Mouse (Mus musculus): Measurements from ENCODE around the gene Olfr701. TPM values are rescaled to one million over a fixed set of nuclear protein-coding genes. Genes with fewer than 3 reads are reported as not detected.

Gene Olfr701
- not detected in 2 replicates for polyA plus RNA-seq (2015; fragmentation: Nextera tagmentation; extraction: Ambion mirVana)

- H3K4me2 ChIP-seq (replicated peaks), result no peak within 1 kb of the TSS
- 79% methylated on average over 2 of the region's 2 CpGs for WGBS
- no peaks in the 10 kb centered on the region for H3K9me3 ChIP-seq
- no peak within 1 kb of the TSS for H3K4me3 ChIP-seq (replicated peaks)
- no peaks in the 10 kb centered on the region for H3K4me1 ChIP-seq (replicated peaks)
- H3K27ac ChIP-seq, result no peak within 1 kb of the TSS
- no peak for ATAC-seq
- H3K36me3 ChIP-seq, result no peaks in the 10 kb centered on the region
- no peak within 1 kb of the TSS for H3K9ac ChIP-seq (replicated peaks)
- no peaks in the 10 kb centered on the region for H3K27me3 ChIP-seq
These were observed at the start of gene Olfr701 for GRCm38 (mm10) chr7:106813829-106814228. Gene Olfr701 (plus strand): TSS chr7:106814129.

- Histone ChIP-seq H3K4me3 (replicated peaks) (no peak overlapping the region), H3K9me3 (no peaks in the 10 kb centered on the region), H3K9ac (replicated peaks) (no peak overlapping the region), H3K4me1 (replicated peaks) (no peaks in the 10 kb centered on the region), H3K27ac (no peak overlapping the region), H3K4me2 (replicated peaks) (no peak overlapping the region), H3K36me3 (no peaks in the 10 kb centered on the region), H3K27me3 (no peaks in the 10 kb centered on the region)
- no peak for ATAC-seq
These were observed 25.6 kb upstream of the Olfr701 start for GRCm38 (mm10) chr7:106788330-106788729.

- H3K9ac ChIP-seq (replicated peaks), result no peak within 1 kb of the TSS
- no peak within 1 kb of the TSS for H3K27ac ChIP-seq
- no peak within 1 kb of the TSS for H3K4me3 ChIP-seq (replicated peaks)
- no peak within 1 kb of the TSS for H3K4me2 ChIP-seq (replicated peaks)
- ATAC-seq, result no peak
- WGBS, result 97% methylated on average over 1 of the region's 1 CpGs
- H3K9me3 ChIP-seq, result no peaks in the 10 kb centered on the region
- H3K4me1 ChIP-seq (replicated peaks), result no peaks in the 10 kb centered on the region
- no peaks in the 10 kb centered on the region for H3K36me3 ChIP-seq
- no peaks in the 10 kb centered on the region for H3K27me3 ChIP-seq
These were observed 20.8 kb upstream of the Olfr701 start, which contains the start of gene Olfr699 for GRCm38 (mm10) chr7:106793098-106793497. Gene Olfr699 (minus strand): TSS chr7:106793198.

GRCm38 (mm10) chr7:106808734-106809133, 5.2 kb upstream of the Olfr701 start, which contains the start of gene Olfr700:
Gene Olfr700 (minus strand): TSS chr7:106808834.
- Histone ChIP-seq H3K9me3 (no peaks in the 10 kb centered on the region), H3K27ac (no peak within 1 kb of the TSS), H3K9ac (replicated peaks) (no peak within 1 kb of the TSS), H3K27me3 (no peaks in the 10 kb centered on the region), H3K4me2 (replicated peaks) (no peak within 1 kb of the TSS), H3K4me1 (replicated peaks) (no peaks in the 10 kb centered on the region), H3K36me3 (no peaks in the 10 kb centered on the region), H3K4me3 (replicated peaks) (no peak within 1 kb of the TSS)
- ATAC-seq, result no peak
- WGBS, result 88% methylated on average over 1 of the region's 1 CpGs

GRCm38 (mm10) chr7:106815775-106816174, 1.8 kb downstream of the Olfr701 start:
- Histone ChIP-seq H3K27ac (no peak overlapping the region), H3K4me1 (replicated peaks) (no peaks in the 10 kb centered on the region), H3K4me3 (replicated peaks) (no peak overlapping the region), H3K4me2 (replicated peaks) (no peak overlapping the region), H3K27me3 (no peaks in the 10 kb centered on the region), H3K9me3 (no peaks in the 10 kb centered on the region), H3K9ac (replicated peaks) (no peak overlapping the region), H3K36me3 (no peaks in the 10 kb centered on the region)
- 52% methylated on average over 2 of the region's 2 CpGs for WGBS
- no peak for ATAC-seq

- no peak for ATAC-seq
- Histone ChIP-seq H3K4me2 (replicated peaks) (no peak overlapping the region), H3K27ac (no peak overlapping the region), H3K27me3 (no peaks in the 10 kb centered on the region), H3K9ac (replicated peaks) (no peak overlapping the region), H3K4me1 (replicated peaks) (no peaks in the 10 kb centered on the region), H3K36me3 (no peaks in the 10 kb centered on the region), H3K4me3 (replicated peaks) (no peak overlapping the region), H3K9me3 (no peaks in the 10 kb centered on the region)
These were observed 4.5 kb downstream of the Olfr701 start for GRCm38 (mm10) chr7:106818414-106818813.

GRCm38 (mm10) chr7:106833793-106834192, 19.9 kb downstream of the Olfr701 start, which contains the start of gene Olfr702:
Gene Olfr702 (minus strand): TSS chr7:106833893.
- Histone ChIP-seq H3K36me3 (no peaks in the 10 kb centered on the region), H3K9ac (replicated peaks) (no peak within 1 kb of the TSS), H3K9me3 (no peaks in the 10 kb centered on the region), H3K4me1 (replicated peaks) (no peaks in the 10 kb centered on the region), H3K4me3 (replicated peaks) (no peak within 1 kb of the TSS), H3K27me3 (no peaks in the 10 kb centered on the region), H3K27ac (no peak within 1 kb of the TSS), H3K4me2 (replicated peaks) (no peak within 1 kb of the TSS)
- no peak for ATAC-seq

GRCm38 (mm10) chr7:106843060-106843459, 29.1 kb downstream of the Olfr701 start, which contains the start of gene Olfr703:
Gene Olfr703 (plus strand): TSS chr7:106843360.
- Histone ChIP-seq H3K27me3 (no peaks in the 10 kb centered on the region), H3K9me3 (no peaks in the 10 kb centered on the region), H3K36me3 (no peaks in the 10 kb centered on the region), H3K4me1 (replicated peaks) (no peaks in the 10 kb centered on the region), H3K27ac (no peak within 1 kb of the TSS), H3K4me2 (replicated peaks) (no peak within 1 kb of the TSS), H3K4me3 (replicated peaks) (no peak within 1 kb of the TSS), H3K9ac (replicated peaks) (no peak within 1 kb of the TSS)
- 58% methylated on average over 2 of the region's 2 CpGs for WGBS
- ATAC-seq, result no peak

GRCm38 (mm10) chr7:106862885-106863284, 49.0 kb downstream of the Olfr701 start, which contains the start of gene Olfr704:
Gene Olfr704 (plus strand): TSS chr7:106863185.
- Histone ChIP-seq H3K9ac (replicated peaks) (no peak within 1 kb of the TSS), H3K36me3 (no peaks in the 10 kb centered on the region), H3K9me3 (no peaks in the 10 kb centered on the region), H3K4me2 (replicated peaks) (no peak within 1 kb of the TSS), H3K4me3 (replicated peaks) (no peak within 1 kb of the TSS), H3K27me3 (no peaks in the 10 kb centered on the region), H3K27ac (no peak within 1 kb of the TSS), H3K4me1 (replicated peaks) (no peaks in the 10 kb centered on the region)
- ATAC-seq, result no peak

Other genes with a start within 250 kb of the Olfr701 start
- not detected in 2 replicates for gene Olfr693, start 133.5 kb upstream of the Olfr701 start, polyA plus RNA-seq (2015; fragmentation: Nextera tagmentation; extraction: Ambion mirVana)
- not detected in 2 replicates for gene Olfr694, start 122.3 kb upstream of the Olfr701 start, polyA plus RNA-seq (2015; fragmentation: Nextera tagmentation; extraction: Ambion mirVana)
- gene Olfr695, start 97.7 kb upstream of the Olfr701 start, polyA plus RNA-seq (2015; fragmentation: Nextera tagmentation; extraction: Ambion mirVana), result not detected in 2 replicates
- gene Olfr697, start 71.7 kb upstream of the Olfr701 start, polyA plus RNA-seq (2015; fragmentation: Nextera tagmentation; extraction: Ambion mirVana), result not detected in 2 replicates
- gene Olfr698, start 58.7 kb upstream of the Olfr701 start, polyA plus RNA-seq (2015; fragmentation: Nextera tagmentation; extraction: Ambion mirVana), result not detected in 2 replicates
- not detected in 2 replicates for gene Olfr699, start 20.9 kb upstream of the Olfr701 start, polyA plus RNA-seq (2015; fragmentation: Nextera tagmentation; extraction: Ambion mirVana)
- gene Olfr700, start 5.3 kb upstream of the Olfr701 start, polyA plus RNA-seq (2015; fragmentation: Nextera tagmentation; extraction: Ambion mirVana), result not detected in 2 replicates
- not detected in 2 replicates for gene Olfr702, start 19.8 kb downstream of the Olfr701 start, polyA plus RNA-seq (2015; fragmentation: Nextera tagmentation; extraction: Ambion mirVana)
- not detected in 2 replicates for gene Olfr703, start 29.2 kb downstream of the Olfr701 start, polyA plus RNA-seq (2015; fragmentation: Nextera tagmentation; extraction: Ambion mirVana)
- gene Olfr704, start 49.1 kb downstream of the Olfr701 start, polyA plus RNA-seq (2015; fragmentation: Nextera tagmentation; extraction: Ambion mirVana), result not detected in 2 replicates
- not detected in 2 replicates for gene Olfr705, start 62.8 kb downstream of the Olfr701 start, polyA plus RNA-seq (2015; fragmentation: Nextera tagmentation; extraction: Ambion mirVana)
- not detected in 2 replicates for gene Olfr706, start 74.0 kb downstream of the Olfr701 start, polyA plus RNA-seq (2015; fragmentation: Nextera tagmentation; extraction: Ambion mirVana)
- gene Olfr707, start 87.1 kb downstream of the Olfr701 start, polyA plus RNA-seq (2015; fragmentation: Nextera tagmentation; extraction: Ambion mirVana), result not detected in 2 replicates
- gene Olfr1532-ps1, start 93.9 kb downstream of the Olfr701 start, polyA plus RNA-seq (2015; fragmentation: Nextera tagmentation; extraction: Ambion mirVana), result not detected in 2 replicates
- gene Olfr709-ps1, start 118.1 kb downstream of the Olfr701 start, polyA plus RNA-seq (2015; fragmentation: Nextera tagmentation; extraction: Ambion mirVana), result not detected in 2 replicates
- gene Olfr710, start 134.2 kb downstream of the Olfr701 start, polyA plus RNA-seq (2015; fragmentation: Nextera tagmentation; extraction: Ambion mirVana), result not detected in 2 replicates
- not detected in 2 replicates for gene Olfr6, start 149.8 kb downstream of the Olfr701 start, polyA plus RNA-seq (2015; fragmentation: Nextera tagmentation; extraction: Ambion mirVana)
- not detected in 2 replicates for gene Olfr711, start 161.3 kb downstream of the Olfr701 start, polyA plus RNA-seq (2015; fragmentation: Nextera tagmentation; extraction: Ambion mirVana)
- gene Olfr2, start 191.9 kb downstream of the Olfr701 start, polyA plus RNA-seq (2015; fragmentation: Nextera tagmentation; extraction: Ambion mirVana), result not detected in 2 replicates
- not detected in 2 replicates for gene Olfr713, start 217.0 kb downstream of the Olfr701 start, polyA plus RNA-seq (2015; fragmentation: Nextera tagmentation; extraction: Ambion mirVana)